Mouse (Mus musculus) layer of hippocampus, adult 8-10 months (tissue): ENCODE measurements around the gene Ppil2. TPM values are rescaled to one million over a fixed set of nuclear protein-coding genes. Genes with fewer than 3 reads are reported as not detected.

Source experiments
- DNase-seq, 2 experiments: peaks; one replicate each; pipeline ENCODE4 v3.0.0; 2022; ENCODE audit warnings: low spot score in 2 of 2
- total RNA-seq, 4 experiments: library from RNA; stranded (reverse); gene quantifications; 2 replicates each; pipeline ENCODE4 v1.2.4; 2022

Ppil2 gene
- 100 to 1,000 TPM in 2 of 4 experiments, 10 to 100 TPM in 2; 85.7 to 105 (median 98.4) TPM for total RNA-seq

DNA sequence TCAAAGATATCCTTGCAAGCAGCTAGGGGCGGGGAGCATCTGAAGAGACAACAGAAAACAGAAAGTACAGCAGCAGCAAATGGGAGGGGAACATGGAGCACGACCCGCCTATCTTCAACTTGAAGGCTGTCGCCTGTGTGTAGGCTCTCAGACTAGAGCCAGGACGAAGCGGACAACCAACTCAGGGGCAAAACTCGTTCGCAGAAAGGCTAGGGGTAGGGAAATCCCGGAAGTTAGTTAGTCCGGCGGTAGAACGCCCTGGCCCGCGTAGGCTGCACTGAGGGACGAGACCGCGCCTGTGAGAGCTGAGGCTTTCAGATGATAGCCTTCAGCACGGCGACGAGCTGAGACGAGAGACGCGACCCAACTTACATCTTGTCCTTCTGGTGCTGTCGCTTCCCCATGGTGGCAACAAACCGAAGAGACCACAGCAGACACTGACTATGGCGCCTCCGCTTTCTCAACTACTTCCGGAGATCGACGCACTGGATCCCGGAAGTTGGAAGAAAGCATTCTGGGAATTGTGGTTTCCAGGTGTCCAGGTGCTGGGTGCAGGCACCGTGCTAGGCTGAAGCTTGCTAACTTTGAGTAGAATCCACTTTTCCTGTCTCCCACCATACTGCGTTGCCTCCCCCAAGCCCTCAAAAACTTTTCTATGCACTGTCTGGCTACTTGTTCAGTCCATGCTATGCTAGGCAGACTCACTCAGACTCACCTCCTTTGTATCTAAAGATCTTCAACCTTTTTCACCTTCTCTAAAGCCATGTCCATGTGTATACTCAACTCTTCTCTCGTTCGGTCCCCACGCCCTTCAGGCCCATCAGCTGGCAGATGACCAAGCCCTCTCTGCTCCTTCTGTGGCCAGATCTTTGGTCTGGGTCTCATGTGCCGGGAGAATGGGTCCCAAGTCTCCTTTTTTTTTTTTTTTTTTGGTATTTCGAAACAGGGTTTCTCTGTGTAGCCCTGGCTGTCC, at the start of gene Ppil2:
Gene Ppil2, minus strand, starts transcription at position 487 of the 973 bp plus-strand sequence.
- peak; percentile 60 to 61 for DNase-seq

DNA sequence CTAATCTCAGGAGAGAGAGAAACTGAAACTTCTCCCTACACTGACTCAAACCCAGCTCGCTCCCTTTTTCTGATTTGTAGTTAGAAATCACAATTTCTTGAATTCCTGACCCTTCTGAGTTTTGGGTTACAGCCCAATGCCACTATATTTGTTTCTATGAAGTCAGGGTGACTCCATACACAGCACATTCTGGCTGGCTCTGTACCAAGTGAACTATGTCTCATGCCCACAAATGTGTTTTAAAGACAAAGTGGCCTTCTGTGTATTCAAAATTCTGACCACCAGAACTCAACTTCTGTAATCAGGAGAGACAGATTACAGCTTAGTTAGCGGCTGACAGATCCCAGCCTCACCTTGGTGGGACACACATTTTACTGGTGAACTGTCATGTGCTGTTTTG, 43.3 kb upstream of the Ppil2 start:
- no peak for DNase-seq

DNA sequence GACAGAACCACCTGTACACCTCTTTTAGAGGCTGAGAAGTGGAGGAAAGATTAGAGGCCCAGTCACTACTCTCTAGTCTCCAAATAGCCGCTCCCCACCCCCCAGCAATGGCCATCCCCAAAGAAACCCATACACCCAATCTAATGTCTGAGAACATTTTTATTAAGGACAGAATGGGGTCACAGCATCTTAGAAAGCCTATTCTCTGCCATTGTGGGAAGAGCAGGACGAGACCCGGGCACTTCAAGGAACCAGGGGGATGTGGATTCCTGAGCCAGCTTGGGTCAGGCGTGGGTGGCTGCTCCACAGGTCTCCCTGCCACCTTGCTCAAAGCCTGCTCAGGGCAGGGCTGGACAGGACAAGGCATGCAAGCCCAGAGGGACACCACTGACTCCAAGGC, 40.8 kb upstream of the Ppil2 start:
- DNase-seq: no peak

DNA sequence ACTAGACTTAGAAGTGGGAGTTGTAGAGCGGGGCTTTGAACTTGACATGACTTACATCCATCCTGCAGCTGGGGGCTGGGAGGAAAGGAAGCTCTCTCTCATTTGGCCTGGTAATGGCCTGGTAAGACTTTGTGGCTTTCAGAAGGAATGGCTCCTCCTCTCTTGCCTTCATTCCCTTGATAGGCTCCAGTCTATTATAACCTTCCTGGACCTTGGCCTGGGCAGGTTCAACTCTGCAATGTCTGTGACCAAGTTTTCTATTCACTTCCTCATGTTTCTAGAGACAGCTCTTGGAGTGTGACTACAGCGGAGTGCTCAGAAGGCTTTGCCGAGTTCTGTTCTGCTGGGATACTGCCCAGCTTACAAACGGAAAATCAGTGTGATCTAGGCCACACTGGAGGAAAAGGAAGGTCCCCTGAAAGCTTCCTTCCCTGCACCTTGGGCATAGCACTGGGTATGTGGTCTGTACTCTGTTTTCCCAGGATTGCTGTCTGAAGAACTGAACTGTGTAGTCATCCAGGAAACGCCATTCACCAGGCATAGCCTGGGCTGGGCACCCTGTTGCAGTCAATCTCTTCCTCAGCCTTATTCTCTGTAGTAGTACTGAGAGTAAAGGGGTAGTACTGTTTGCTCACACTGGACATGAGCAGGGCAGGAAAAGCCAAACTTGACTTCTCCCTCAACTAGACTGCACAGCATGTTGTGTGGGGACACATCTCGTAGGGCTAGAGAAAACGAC, 39.6 kb upstream of the Ppil2 start:
- DNase-seq: no peak

DNA sequence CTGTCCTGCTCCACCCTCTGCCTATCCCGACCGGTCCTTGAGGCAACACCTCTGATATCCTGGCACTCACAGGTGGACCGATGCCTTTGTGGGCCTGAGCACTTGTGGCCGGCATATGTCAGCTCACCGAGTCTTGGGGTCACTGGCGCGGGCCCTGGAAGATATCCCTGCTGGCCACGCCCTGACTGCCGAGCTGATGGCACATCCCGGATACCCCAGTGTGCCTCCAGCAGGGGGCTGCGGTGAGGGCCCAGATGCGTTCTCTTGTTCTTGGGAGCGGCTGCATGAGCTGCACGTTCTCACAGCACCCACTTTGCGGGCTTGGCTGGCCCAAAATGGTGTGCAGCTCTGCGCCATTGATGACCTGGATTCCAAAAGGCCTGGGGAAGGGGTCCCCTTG, 37.0 kb upstream of the Ppil2 start:
- DNase-seq: no peak

DNA sequence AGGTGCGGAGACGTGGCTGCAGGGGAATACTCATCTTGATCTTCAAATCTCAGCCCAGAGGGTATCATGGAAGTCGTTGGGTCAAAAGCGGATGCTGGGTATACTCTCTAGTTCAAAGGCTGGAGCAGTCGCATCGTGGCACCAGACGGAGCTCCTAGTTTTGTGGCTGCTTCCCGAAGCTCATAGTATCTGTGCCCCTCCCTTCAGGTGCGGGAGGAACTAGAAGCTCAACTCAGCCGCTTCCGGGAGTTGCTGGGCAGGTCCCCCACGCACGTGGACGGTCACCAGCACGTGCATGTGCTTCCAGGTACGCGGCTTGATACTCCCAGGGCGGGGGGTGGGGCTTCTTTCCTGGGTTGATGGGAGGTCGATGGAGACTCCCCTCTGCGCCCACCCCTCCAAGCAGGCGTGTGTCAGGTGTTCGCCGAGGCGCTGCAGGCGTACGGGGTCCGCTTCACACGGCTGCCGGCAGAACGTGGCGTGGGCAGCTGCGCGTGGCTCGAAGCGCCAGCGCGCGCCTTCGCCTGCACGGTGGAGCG, 36.4 kb upstream of the Ppil2 start:
- no peak for DNase-seq

DNA sequence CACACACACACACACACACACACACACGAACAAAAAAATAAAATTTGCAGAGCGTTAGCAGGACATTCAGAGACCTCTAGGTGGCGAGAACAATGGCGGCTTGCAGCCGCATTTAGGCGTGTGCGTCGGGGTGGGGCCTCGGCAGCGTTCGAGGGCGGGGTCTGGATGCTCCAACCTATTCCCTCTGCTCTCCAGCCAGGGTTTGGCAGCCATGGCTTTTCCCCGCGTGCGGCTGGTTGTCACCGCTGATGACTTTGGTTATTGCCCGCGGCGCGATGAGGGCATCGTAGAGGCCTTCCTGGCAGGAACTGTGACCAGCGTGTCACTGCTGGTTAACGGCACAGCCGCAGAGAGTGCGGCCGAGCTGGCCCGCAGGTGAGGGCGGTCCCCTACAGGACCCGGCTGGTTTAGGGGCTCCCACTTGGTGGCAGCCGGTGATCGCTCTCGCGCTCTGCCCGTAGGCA, 35.7 kb upstream of the Ppil2 start, which contains the start of gene Ccdc116:
Gene Ccdc116, minus strand, starts transcription at position 458 of the 464 bp plus-strand sequence.
- DNase-seq: peak; percentile 66 to 72

DNA sequence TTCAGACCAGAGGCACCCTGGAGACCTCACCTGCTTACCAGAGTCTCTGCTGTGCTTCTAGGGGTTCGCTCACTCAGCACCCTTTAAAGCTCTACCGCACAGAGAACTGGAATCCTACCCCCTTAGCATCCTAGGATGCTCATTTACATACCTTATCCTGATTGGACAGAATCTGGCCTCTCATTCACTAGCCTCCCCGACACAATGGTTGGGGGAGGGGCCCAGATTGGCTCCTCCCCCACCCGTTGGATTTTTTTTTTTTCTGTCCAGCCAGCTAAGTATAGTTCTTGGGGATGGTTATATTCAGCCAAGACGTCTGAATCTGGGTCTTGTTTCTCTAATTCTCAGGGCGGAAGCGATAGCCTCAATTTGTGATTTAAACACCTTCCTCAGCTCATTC, 33.3 kb upstream of the Ppil2 start, which contains the start of gene Ydjc:
Gene Ydjc, plus strand, starts transcription at position 283 of the 400 bp plus-strand sequence.
- no peak for DNase-seq

DNA sequence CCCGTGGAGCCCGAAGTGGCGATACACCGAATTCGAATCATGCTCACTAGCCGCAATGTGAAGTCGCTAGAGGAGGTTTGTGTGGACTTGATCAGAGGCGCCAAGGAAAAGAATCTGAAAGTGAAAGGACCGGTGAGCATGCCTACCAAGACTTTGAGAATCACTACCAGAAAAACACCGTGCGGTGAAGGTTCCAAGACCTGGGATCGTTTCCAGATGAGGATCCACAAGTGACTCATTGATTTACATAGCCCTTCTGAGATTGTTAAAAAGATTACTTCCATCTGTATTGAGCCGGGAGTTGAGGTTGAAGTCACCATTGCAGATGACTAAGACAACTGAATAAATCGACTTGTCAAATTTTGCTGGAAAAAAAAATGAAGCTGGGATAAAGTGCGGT, 26.3 kb upstream of the Ppil2 start:
- DNase-seq: no peak

DNA sequence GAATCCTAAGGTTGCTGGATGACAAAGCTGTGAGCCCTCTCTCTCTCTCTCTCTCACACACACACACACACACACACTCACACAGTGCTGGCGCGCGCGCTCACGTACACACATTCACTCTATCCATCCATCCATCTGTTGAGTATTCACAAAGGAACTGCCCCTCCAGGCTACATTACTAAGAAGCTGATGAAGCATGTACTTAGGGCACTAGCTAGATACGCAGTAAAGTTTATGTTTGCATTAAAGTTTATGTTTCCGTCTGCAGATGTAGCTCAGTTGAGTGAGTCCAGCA, 21.8 kb upstream of the Ppil2 start:
- DNase-seq: no peak

DNA sequence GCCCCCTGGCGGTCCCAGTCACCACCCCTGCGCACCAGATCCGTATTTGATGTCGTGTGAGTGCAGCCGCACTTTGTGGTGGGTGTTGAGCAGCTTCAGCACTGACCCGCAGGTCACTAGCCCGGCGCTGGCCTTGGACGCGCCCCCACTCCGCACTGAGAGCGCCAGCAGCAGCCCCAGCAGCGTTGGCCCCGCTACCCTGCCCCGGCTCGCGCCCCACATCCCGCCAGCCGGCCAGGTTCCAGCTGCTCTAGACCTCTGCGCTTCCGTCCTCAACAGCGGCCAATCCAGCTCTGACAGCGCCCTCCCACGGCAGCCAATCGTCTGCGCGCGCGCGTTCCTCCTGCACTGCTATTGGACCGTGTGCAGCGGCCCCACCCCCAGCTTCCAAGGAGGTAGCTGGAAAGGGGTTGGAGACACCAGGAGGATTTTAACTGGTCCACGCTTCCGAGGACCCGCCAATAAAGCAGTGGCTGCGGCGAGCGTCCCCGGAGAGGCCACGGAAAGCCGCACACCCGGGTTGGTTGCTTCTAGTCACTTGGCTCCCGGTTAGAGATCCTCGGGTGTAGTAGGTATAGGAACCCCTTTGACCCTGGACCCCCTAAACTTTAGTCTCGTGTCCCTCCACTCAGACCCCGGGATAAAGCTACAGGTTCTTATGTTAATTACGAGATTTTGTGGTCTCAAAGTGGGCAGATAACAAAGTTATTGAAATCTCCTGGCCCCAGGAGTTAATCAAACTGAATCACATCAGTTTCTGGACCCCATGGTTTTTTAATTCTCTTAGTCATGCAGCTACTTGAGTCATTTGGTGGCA, 21.2 kb upstream of the Ppil2 start, which contains the start of gene Sdf2l1:
Gene Sdf2l1, minus strand, starts transcription at position 295 of the 817 bp plus-strand sequence.
- DNase-seq: peak; percentile 96 to 97

DNA sequence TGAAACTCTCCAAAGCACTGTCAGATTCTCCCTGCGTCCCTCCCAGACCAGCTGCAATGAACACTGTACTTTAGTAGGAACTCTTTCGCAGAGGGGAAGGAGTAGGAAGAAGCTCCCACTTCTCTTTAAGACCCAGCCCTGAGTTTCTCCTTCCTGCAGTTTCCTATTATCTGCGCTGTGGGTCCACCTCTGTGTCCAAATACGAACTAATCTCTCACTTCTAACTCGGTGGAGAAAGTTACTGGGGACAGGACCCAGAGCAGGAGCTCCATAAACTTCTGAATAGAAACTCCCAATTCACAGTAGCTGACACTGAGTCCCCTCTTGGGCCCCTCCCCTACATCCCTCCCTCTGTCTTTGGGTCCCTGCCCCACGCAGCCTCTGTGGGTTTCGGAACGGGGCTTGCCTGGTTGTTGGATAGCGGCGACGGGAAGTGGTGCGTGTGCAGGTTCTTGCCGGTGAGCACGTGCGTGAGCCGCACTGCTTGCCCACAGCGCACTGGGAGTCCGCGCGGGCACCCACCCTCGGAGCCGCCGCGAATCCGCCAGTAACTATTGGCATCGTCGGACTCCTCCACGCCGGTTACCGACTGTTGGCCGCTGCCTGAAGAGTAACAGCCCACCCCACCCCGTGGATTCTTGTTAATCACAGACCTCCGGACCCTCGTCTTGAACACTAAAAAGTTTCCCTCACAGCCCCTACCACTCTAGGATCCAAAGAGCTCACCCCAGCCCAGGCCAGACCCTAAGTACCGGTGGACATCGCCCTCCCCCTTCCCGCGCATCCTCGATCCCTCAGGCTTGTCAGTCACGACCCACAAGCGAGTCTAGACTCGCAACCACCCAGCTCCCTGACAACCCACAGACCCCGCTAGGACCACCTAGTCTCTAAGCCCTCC, 20.4 kb upstream of the Ppil2 start:
- no peak for DNase-seq

DNA sequence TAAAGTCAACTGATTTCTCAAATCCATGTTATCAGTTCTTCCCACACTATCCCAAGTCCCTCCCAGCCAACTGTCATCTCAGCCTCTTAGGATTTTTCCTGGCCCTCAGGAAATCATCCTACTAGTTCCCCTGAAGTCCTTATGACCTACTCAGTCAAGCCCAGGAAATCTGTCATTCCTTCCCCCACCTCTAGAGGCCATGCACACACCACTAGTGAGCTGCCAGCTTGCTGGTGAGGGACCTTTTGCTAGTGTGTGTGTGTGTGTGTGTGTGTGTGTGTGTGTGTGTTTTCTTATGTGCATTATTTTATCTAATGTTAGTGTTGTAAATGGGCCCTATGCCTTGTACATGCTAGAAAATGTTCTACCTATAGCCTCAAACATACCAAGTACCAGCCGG, 16.2 kb upstream of the Ppil2 start:
- DNase-seq: peak in 1 of 2 experiments; percentile 45

DNA sequence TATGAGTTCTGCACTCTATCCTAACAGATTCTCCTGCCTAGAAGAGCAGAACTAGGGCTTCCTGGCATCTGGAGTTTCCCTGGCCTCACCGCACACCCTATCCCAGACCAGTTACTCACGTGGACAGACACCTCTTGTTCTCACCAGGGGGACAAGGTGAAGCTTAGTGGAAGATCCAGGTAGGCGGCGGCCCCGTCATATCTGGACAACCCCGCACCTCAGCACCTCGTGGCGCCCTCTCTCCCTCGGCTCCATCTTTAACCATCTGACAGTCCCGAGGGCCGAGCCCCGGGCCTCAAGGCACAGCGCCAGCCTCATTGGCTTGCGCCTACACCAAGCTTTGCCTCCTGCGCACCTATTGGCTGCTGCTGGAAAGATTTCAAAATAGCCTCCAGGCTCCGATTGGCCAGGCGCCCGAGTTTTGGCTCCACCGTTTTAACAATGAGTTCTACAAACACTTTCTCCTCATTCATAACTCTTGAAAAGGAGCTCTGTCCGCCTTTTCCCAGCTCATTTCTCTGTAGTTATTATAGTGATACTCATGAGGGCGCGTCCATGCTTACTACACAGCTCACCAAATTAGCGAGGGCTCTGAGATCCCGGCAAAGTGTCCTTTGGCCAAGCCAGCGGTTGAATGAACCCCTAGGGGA, 13.9 kb upstream of the Ppil2 start, which contains the start of gene 2610318N02Rik:
Gene 2610318N02Rik, minus strand, starts transcription at position 297 of the 650 bp plus-strand sequence.
- peak in 1 of 2 experiments; percentile 51 for DNase-seq

DNA sequence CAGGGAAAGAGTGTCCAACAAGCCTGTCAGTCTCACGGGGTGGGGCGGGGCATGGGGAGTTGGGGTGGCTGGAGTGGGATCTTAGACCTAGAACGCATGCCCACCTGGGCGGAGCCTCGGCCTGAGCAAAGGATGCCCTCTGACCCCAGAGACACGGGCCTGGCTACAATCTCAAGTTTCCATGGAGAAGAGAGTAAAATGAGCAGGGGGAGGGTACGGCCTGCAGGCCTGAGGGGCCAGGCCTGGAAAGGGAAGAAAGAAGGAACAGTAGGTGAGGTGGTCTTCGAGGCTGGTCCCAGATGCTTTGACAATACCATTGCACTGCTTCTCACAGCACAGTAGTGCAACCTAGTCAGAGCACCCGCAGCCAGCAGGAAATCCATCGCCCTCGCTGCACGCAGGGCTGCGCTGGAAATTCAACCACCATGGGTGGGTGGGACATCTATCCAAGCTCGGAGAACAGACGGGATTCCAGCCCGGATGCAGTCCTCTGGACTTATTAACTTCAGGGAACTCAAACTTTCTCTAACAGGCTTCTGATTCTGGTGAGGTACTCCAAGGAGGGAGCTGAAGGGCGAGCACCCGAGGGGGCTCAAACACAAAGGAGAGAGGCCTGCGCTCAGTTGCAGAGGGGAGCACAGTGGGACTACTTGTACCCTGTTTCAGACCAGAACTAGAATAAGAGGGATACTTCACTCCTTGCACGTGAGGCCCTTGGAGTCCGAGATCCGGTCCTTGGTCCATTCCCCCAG, 13.2 kb upstream of the Ppil2 start:
- DNase-seq: no peak

DNA sequence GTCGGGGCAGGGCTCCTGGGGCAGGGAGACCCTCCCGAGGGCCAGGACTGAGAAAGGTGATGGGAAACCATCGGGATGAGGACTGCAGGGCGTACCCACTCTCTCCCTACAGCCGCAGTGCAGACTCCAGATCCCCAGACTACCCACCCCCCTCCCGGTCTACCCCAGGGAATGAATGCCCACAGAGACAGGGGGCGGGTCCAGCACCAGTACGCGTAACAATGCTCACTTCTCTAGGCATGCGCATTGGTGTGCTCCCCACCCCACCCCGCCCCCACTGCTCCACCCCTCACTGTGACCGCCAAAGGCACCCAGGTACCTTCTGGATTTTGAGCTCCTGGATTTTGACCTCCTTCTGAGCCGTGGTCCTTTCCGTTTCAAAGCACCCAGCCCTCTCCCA, 10.5 kb upstream of the Ppil2 start:
- DNase-seq: no peak

DNA sequence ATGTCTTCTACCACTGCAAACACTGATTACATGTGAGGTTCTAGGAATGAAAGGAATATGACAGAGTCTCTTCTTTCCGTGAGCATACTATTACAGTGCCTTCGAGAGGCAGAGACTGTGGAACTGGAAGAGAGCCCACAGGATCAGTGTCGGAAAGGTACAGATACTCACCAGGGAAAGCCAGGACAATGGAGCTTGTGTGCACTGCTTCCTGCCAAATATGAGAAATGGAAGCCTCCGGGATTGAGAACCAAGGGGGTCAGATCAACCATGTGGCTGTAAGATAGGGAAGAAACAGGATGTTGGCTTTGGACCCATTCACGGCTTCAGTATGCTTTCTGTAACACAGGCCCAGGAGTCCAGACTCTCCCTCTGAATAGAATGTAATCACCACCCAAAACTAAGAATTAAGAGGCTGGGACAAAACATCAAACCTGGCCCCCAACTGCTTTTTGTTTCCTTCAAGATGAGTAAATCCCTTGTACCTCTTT, 6.3 kb upstream of the Ppil2 start:
- no peak for DNase-seq

DNA sequence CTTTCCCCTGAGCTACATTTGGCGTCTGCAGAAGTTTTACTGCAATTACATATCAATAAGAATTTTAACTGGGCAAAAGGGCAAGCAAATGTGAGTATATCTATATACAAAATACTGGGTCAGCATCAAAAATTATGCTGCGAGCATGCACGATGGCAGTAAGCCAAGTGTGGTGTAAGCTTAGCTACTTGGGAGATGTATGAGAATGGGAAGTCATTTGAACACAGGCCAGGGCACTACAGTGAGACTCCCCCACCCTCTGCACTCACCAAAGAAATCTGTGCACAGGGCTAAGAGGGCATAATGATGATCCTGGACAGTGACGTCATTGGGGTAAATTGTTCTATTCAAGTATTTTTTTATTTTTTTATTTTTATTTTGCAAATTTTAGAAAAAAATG, 6.5 kb downstream of the Ppil2 start:
- DNase-seq: no peak
